Mouse (Mus musculus) thymus, adult 2 months (tissue): Measurements from ENCODE around the gene Tead3. TPM values are rescaled to one million over a fixed set of nuclear protein-coding genes. Genes with fewer than 3 reads are reported as not detected.

Source experiments
- DNase-seq: peaks from one replicate; pipeline ENCODE4 v3.0.0; 2021
- H3K27ac ChIP-seq: fragments of 200-500 bp; 2 replicates; pipeline ENCODE4 v1.5.1; 2012; ENCODE audit warnings: low read length, control low read depth; ENCODE audit not compliant: control insufficient read depth, insufficient read depth
- H3K27me3 ChIP-seq: fragments of 200-500 bp; 2 replicates; pipeline ENCODE4 v1.6.1; 2012; ENCODE audit warnings: mild to moderate bottlenecking, low read length, moderate library complexity, mixed read lengths; ENCODE audit not compliant: control insufficient read depth, insufficient read depth
- H3K36me3 ChIP-seq: fragments of 200-500 bp; 2 replicates; pipeline ENCODE4 v1.6.1; 2012; ENCODE audit warnings: mild to moderate bottlenecking, low read length, moderate library complexity; ENCODE audit not compliant: control insufficient read depth, insufficient read depth
- H3K4me1 ChIP-seq: fragments of 200-500 bp; replicated peaks from 2 replicates; pipeline ENCODE4 v1.6.1; 2012; ENCODE audit warnings: low read length; ENCODE audit not compliant: control insufficient read depth, insufficient read depth
- H3K4me3 ChIP-seq: fragments of 200-500 bp; 2 replicates; pipeline ENCODE4 v1.5.1; 2012; ENCODE audit warnings: mild to moderate bottlenecking, low read length, control low read depth, moderate library complexity; ENCODE audit not compliant: control insufficient read depth, insufficient read depth
- CTCF ChIP-seq: fragments of 200-500 bp; IDR thresholded peaks from 2 replicates; pipeline ENCODE4 v1.5.1; 2012; ENCODE audit warnings: mild to moderate bottlenecking, control low read depth, low read length, moderate library complexity, borderline replicate concordance; ENCODE audit not compliant: control insufficient read depth, poor library complexity, insufficient read depth; ENCODE audit errors: extremely low read depth
- POLR2A ChIP-seq: fragments of 200-500 bp; IDR thresholded peaks from 2 replicates; pipeline ENCODE4 v1.6.1; 2012; ENCODE audit warnings: mild to moderate bottlenecking, low read length, control low read depth, moderate library complexity; ENCODE audit not compliant: control insufficient read depth, poor library complexity, insufficient read depth; ENCODE audit errors: extremely low read depth
- WGBS: fragments of 180-500 bp; shearing (Covaris S2); methylation state at CpG from one replicate; pipeline ENCODE4 v1.1.7; 2018; 5-methylcytosine and 5-hydroxymethylcytosine counted together
- polyA plus RNA-seq: library from polyadenylated mRNA; depleted of rRNA; stranded (reverse); fragments of >200 nt; gene quantifications from 2 replicates; pipeline ENCODE4 v1.2.3, GENCODE M21; 2012; rRNA removed

The Tead3 gene
- polyA plus RNA-seq, 1 experiment: 11.6 TPM

GRCm38 (mm10) chr17:28283199-28283598 is 67.4 kb downstream of the Tead3 start:
- TF ChIP-seq POLR2A: no peak
- no peak for TF ChIP-seq CTCF
- no peak for DNase-seq
- Histone ChIP-seq H3K4me1 (peaks cover 39% of the 10 kb centered on the region), H3K4me3 (no peak overlapping the region), H3K27me3 (no peaks in the 10 kb centered on the region), H3K27ac (no peak overlapping the region), H3K36me3 (no peaks in the 10 kb centered on the region)
- 92% methylated on average over 10 of the region's 10 CpGs for WGBS

- Histone ChIP-seq H3K4me3 (no peak overlapping the region), H3K27ac (no peak overlapping the region), H3K36me3 (no peaks in the 10 kb centered on the region), H3K4me1 (peaks cover 33% of the 10 kb centered on the region), H3K27me3 (no peaks in the 10 kb centered on the region)
- DNase-seq: no peak
- 63% methylated on average over 7 of the region's 7 CpGs for WGBS
- no peak for TF ChIP-seq CTCF
- no peak for TF ChIP-seq POLR2A
These were observed 68.7 kb downstream of the Tead3 start for GRCm38 (mm10) chr17:28281866-28282441.

Other genes with a start within 250 kb of the Tead3 start
- 1.6 and 3.0 TPM in 2 replicates for gene Scube3, start 208.7 kb downstream of the Tead3 start, polyA plus RNA-seq
- 55.5 and 55.7 TPM in 2 replicates for gene Zfp523, start 173.7 kb downstream of the Tead3 start, polyA plus RNA-seq
- gene Def6, start 143.0 kb downstream of the Tead3 start, polyA plus RNA-seq: 247 and 277 TPM in 2 replicates
- 50.7 and 51.6 TPM in 2 replicates for gene Ppard, start 118.1 kb downstream of the Tead3 start, polyA plus RNA-seq
- 31.3 and 37.7 TPM in 2 replicates for gene Fance, start 37.3 kb downstream of the Tead3 start, polyA plus RNA-seq
- gene Rpl10a, start 22.3 kb downstream of the Tead3 start, polyA plus RNA-seq: 3,187 and 3,626 TPM in 2 replicates
- gene Tulp1, start 14.4 kb upstream of the Tead3 start, polyA plus RNA-seq: 0.35 and 0.59 TPM in 2 replicates
- 157 and 179 TPM in 2 replicates for gene Fkbp5, start 166.7 kb upstream of the Tead3 start, polyA plus RNA-seq
- 0.33 and 0.58 TPM in 2 replicates for gene Armc12, start 180.0 kb upstream of the Tead3 start, polyA plus RNA-seq
- gene Clpsl2, start 198.6 kb upstream of the Tead3 start, polyA plus RNA-seq: not detected in 2 replicates
- 1.3 and 5.4 TPM in 2 replicates for gene Clps, start 209.9 kb upstream of the Tead3 start, polyA plus RNA-seq
- 0.24 and 0.27 TPM in 2 replicates for gene Lhfpl5, start 224.8 kb upstream of the Tead3 start, polyA plus RNA-seq